Mouse (Mus musculus) MEL (cell line): ENCODE data around the gene Nectin2. TPM values are rescaled to one million over a fixed set of nuclear protein-coding genes. Genes with fewer than 3 reads are reported as not detected.

Source experiments
- DNase-seq: peaks from one replicate; pipeline ENCODE4 v3.0.0; 2011; ENCODE audit warnings: low read depth, low spot score
- H3K27ac ChIP-seq: 2 replicates; pipeline ENCODE4 v1.5.1; 2012; ENCODE audit warnings: low read depth, mild to moderate bottlenecking, control low read depth, low read length, moderate library complexity; ENCODE audit not compliant: control insufficient read depth
- H3K27me3 ChIP-seq, 2 experiments: fragments of 150-350 bp in 1 of 2; sonication (generic) in 1 of 2; 2 replicates each; pipeline ENCODE4 v1.6.1; 2012; ENCODE audit warnings: low read length in 2 of 2, mild to moderate bottlenecking in 2 of 2, improper control_type of control experiment in 1 of 2, moderate library complexity in 1 of 2; ENCODE audit not compliant: insufficient read depth in 2 of 2, control insufficient read depth in 1 of 2
- H3K36me3 ChIP-seq, 2 experiments: 2 replicates each; pipeline ENCODE4 v1.6.1; 2012 to 2014; ENCODE audit warnings: low read length in 2 of 2, improper control_type of control experiment in 1 of 2, inconsistent platforms in 1 of 2, mild to moderate bottlenecking in 1 of 2; ENCODE audit not compliant: insufficient read depth in 2 of 2, control insufficient read depth in 1 of 2
- H3K4me1 ChIP-seq, 2 experiments: fragments of 150-350 bp in 1 of 2; sonication (generic) in 1 of 2; 2 replicates each; pipeline ENCODE4 v1.6.1; 2012; ENCODE audit warnings: low read length in 2 of 2, improper control_type of control experiment in 1 of 2, mild to moderate bottlenecking in 1 of 2; ENCODE audit not compliant: insufficient read depth in 2 of 2, control insufficient read depth in 1 of 2
- H3K4me3 ChIP-seq, 2 experiments: fragments of 150-350 bp in 1 of 2; sonication (generic) in 1 of 2; 2 replicates each; pipeline ENCODE4 v1.5.1; 2012; ENCODE audit warnings: low read depth in 2 of 2, low read length in 2 of 2, mild to moderate bottlenecking in 2 of 2, moderate library complexity in 2 of 2, control low read depth in 1 of 2, improper control_type of control experiment in 1 of 2; ENCODE audit not compliant: control insufficient read depth in 1 of 2, insufficient read depth in 1 of 2
- H3K79me2 ChIP-seq: 2 replicates; pipeline ENCODE4 v1.6.1; 2012; ENCODE audit warnings: mild to moderate bottlenecking, low read length, moderate library complexity; ENCODE audit not compliant: control insufficient read depth, poor library complexity, insufficient read depth
- H3K9ac ChIP-seq: 2 replicates; pipeline ENCODE4 v1.6.1; 2012; ENCODE audit warnings: low read depth, mild to moderate bottlenecking, control low read depth, low read length, moderate library complexity; ENCODE audit not compliant: control insufficient read depth, poor library complexity, severe bottlenecking
- H3K9me3 ChIP-seq: fragments of 150-350 bp; sonication (generic); replicated peaks from 2 replicates; pipeline ENCODE4 v1.6.1; 2012; ENCODE audit warnings: mild to moderate bottlenecking, low read length, improper control_type of control experiment, moderate library complexity; ENCODE audit not compliant: insufficient read depth
- BHLHE40 ChIP-seq: IDR thresholded peaks from 2 replicates; pipeline ENCODE4 v1.6.1; 2012; ENCODE audit warnings: low read depth, mild to moderate bottlenecking, inconsistent platforms, low read length, improper control_type of control experiment, borderline replicate concordance
- CTCF ChIP-seq, 3 experiments: IDR thresholded peaks in 2 of 3; conservative IDR thresholded peaks in 1 of 3; 2 replicates each; pipeline ENCODE4 v1.5.1; 2011 to 2012; ENCODE audit warnings: low read length in 3 of 3, low read depth in 2 of 3, mild to moderate bottlenecking in 2 of 3, improper control_type of control experiment in 1 of 3, inconsistent platforms in 1 of 3, mixed read lengths in 1 of 3, moderate library complexity in 1 of 3; ENCODE audit not compliant: control insufficient read depth in 1 of 3, insufficient read depth in 1 of 3, poor library complexity in 1 of 3, severe bottlenecking in 1 of 3
- EP300 ChIP-seq, 2 experiments: IDR thresholded peaks; 2 replicates each; pipeline ENCODE4 v1.6.1; 2011; ENCODE audit warnings: improper control_type of control experiment in 2 of 2, low read length in 2 of 2, low read depth in 1 of 2, mild to moderate bottlenecking in 1 of 2
- GATA1 ChIP-seq: IDR thresholded peaks from 2 replicates; pipeline ENCODE4 v1.6.1; 2011; ENCODE audit warnings: low read depth, low read length, improper control_type of control experiment
- HCFC1 ChIP-seq: IDR thresholded peaks from 2 replicates; pipeline ENCODE4 v1.6.1; 2012; ENCODE audit warnings: low read depth, mild to moderate bottlenecking, inconsistent platforms, low read length, improper control_type of control experiment, moderate library complexity
- JUND ChIP-seq: IDR thresholded peaks from 2 replicates; pipeline ENCODE4 v1.6.1; 2011; ENCODE audit warnings: low read depth, mild to moderate bottlenecking, improper control_type of control experiment, low read length
- KAT2A ChIP-seq: conservative IDR thresholded peaks from 2 replicates; pipeline ENCODE4 v1.6.1; 2012; ENCODE audit warnings: low read depth, low read length, improper control_type of control experiment, inconsistent platforms
- MAFK ChIP-seq: IDR thresholded peaks from 2 replicates; pipeline ENCODE4 v1.6.1; 2011; ENCODE audit warnings: low read depth, mild to moderate bottlenecking, low read length, improper control_type of control experiment, borderline replicate concordance
- MEF2A ChIP-seq: IDR thresholded peaks from 2 replicates; pipeline ENCODE4 v1.6.1; 2014; ENCODE audit warnings: low read depth, mild to moderate bottlenecking, inconsistent platforms, low read length, improper control_type of control experiment; ENCODE audit not compliant: poor library complexity, insufficient replicate concordance, severe bottlenecking; ENCODE audit errors: extremely low read depth
- NELFE ChIP-seq: IDR thresholded peaks from 2 replicates; pipeline ENCODE4 v1.6.1; 2011; ENCODE audit warnings: low read depth, low read length, improper control_type of control experiment
- NRF1 ChIP-seq: IDR thresholded peaks from 2 replicates; pipeline ENCODE4 v1.6.1; 2014; ENCODE audit warnings: low read depth, mild to moderate bottlenecking, inconsistent platforms, low read length, improper control_type of control experiment, moderate library complexity; ENCODE audit not compliant: poor library complexity, insufficient read depth, severe bottlenecking
- RAD21 ChIP-seq: IDR thresholded peaks from 2 replicates; pipeline ENCODE4 v1.6.1; 2011; ENCODE audit warnings: mild to moderate bottlenecking, low read depth, low read length, improper control_type of control experiment
- SIN3A ChIP-seq: IDR thresholded peaks from 2 replicates; pipeline ENCODE4 v1.6.1; 2012; ENCODE audit warnings: low read length, improper control_type of control experiment, inconsistent platforms
- SMC3 ChIP-seq: IDR thresholded peaks from 2 replicates; pipeline ENCODE4 v1.6.1; 2011; ENCODE audit warnings: low read depth, low read length, improper control_type of control experiment
- UBTF ChIP-seq: IDR thresholded peaks from 2 replicates; pipeline ENCODE4 v1.6.1; 2012; ENCODE audit warnings: low read depth, mild to moderate bottlenecking, inconsistent platforms, low read length, improper control_type of control experiment, moderate library complexity, borderline replicate concordance; ENCODE audit not compliant: insufficient read depth
- USF1 ChIP-seq: IDR thresholded peaks from 2 replicates; pipeline ENCODE4 v1.6.1; 2014; ENCODE audit warnings: low read depth, mild to moderate bottlenecking, inconsistent platforms, low read length, improper control_type of control experiment, moderate library complexity
- polyA plus RNA-seq, 2 experiments: library from polyadenylated mRNA; stranded (reverse) in 1 of 2; unstranded in 1 of 2; fragments of >175 nt in 1 of 2; fragments of >200 nt in 1 of 2; gene quantifications; 2 replicates each; pipeline versions ENCODE4 v1.2.1 to v1.2.4; 2012; ENCODE audit warnings: low replicate concordance in 2 of 2, low read depth in 1 of 2; ENCODE audit not compliant: insufficient read length in 2 of 2, insufficient read depth in 1 of 2, missing spikeins in 1 of 2
- total RNA-seq: library from RNA; depleted of rRNA; stranded (reverse); fragments of 300-350 nt; gene quantifications from 2 replicates; pipeline ENCODE4 v1.2.3, GENCODE M21; 2012

Nectin2 gene
- total and polyA plus RNA-seq, 3 experiments, result 6.9 to 25.6 TPM; not detected in 1

GRCm38 (mm10) chr7:19693421-19693820 is 56.9 kb downstream of the Nectin2 start:
- DNase-seq, result no peak
- Histone ChIP-seq H3K27me3 (no peaks in the 10 kb centered on the region), H3K36me3 (peaks cover 0 to 31% of the 10 kb centered on the region in 2 experiments; a peak in 2 of 4 replicates), H3K79me2 (no peaks in the 10 kb centered on the region), H3K9me3 (no peaks in the 10 kb centered on the region), H3K4me1 (peaks cover 14 to 32% of the 10 kb centered on the region in 2 experiments), H3K27ac (peak overlapping the region; percentile 98), H3K9ac (no peak overlapping the region), H3K4me3 (no peak overlapping the region)
- TF ChIP-seq NRF1, result no peak
- no peak for TF ChIP-seq GATA1
- no peak for TF ChIP-seq HCFC1
- no peak for TF ChIP-seq MEF2A
- TF ChIP-seq USF1, result no peak
- no peak for TF ChIP-seq BHLHE40
- TF ChIP-seq NELFE, result no peak
- no peak for TF ChIP-seq SMC3
- no peak for TF ChIP-seq KAT2A

- Histone ChIP-seq H3K4me3 (no peak within 1 kb of the TSS), H3K36me3 (peaks cover 0 to 31% of the 10 kb centered on the region in 2 experiments; a peak in 2 of 4 replicates), H3K27me3 (no peaks in the 10 kb centered on the region), H3K9ac (no peak within 1 kb of the TSS), H3K27ac (no peak within 1 kb of the TSS), H3K9me3 (no peaks in the 10 kb centered on the region), H3K4me1 (peaks cover 14 to 34% of the 10 kb centered on the region in 2 experiments), H3K79me2 (no peaks in the 10 kb centered on the region)
- no peak for DNase-seq
- TF ChIP-seq EP300 (IDR thresholded peaks at IDR 0.05; ENCODE audit: low read depth in 1 of 2, low read length in 2 of 2) (no peak), SIN3A (no peak), MAFK (no peak), GATA1 (no peak), RAD21 (no peak), CTCF (IDR thresholded peaks at IDR 0.05 in 2 of 3, conservative IDR thresholded peaks at IDR 0.05 in 1 of 3; ENCODE audit: control insufficient read depth in 1 of 3, insufficient read depth in 1 of 3, low read depth in 2 of 3, low read length in 3 of 3, poor library complexity in 1 of 3, severe bottlenecking in 1 of 3) (no peak), MEF2A (no peak), UBTF (no peak), JUND (no peak)
These were observed 58.1 kb downstream of the Nectin2 start, which contains the start of gene Apoc1 for GRCm38 (mm10) chr7:19691873-19692865. Apoc1 (minus strand) TSS chr7:19692660.
